Mouse (Mus musculus) liver, embryonic 12.5 days (tissue): ENCODE data around the gene Scube3. TPM values are rescaled to one million over a fixed set of nuclear protein-coding genes. Genes with fewer than 3 reads are reported as not detected.
"Not testable (repeated sequence)": the region's sequence is repeated elsewhere in the genome, so short reads cannot be mapped to it uniquely, and the experiment has no call there.

Experiments used
- ATAC-seq: fragments of 200-750 bp; cut with Nextera tagmentation; 2 replicates; pipeline ENCODE4 v1.8.0; 2017; ENCODE audit warnings: moderate number of reproducible peaks, mild to moderate bottlenecking, moderate library complexity
- H3K27ac ChIP-seq: fragments of 300-500 bp; sonication (generic); 2 replicates; pipeline ENCODE4 v1.5.1; 2016; ENCODE audit warnings: mild to moderate bottlenecking
- H3K27me3 ChIP-seq: fragments of 300-500 bp; sonication (generic); replicated peaks from 2 replicates; pipeline ENCODE4 v1.6.1; 2016; ENCODE audit warnings: mild to moderate bottlenecking, moderate library complexity
- H3K36me3 ChIP-seq: fragments of 300-500 bp; sonication (generic); 2 replicates; pipeline ENCODE4 v1.6.1; 2016; ENCODE audit warnings: mild to moderate bottlenecking, moderate library complexity
- H3K4me1 ChIP-seq: fragments of 300-500 bp; sonication (generic); 2 replicates; pipeline ENCODE4 v1.6.1; 2016
- H3K4me2 ChIP-seq: fragments of 300-500 bp; sonication (generic); 2 replicates; pipeline ENCODE4 v1.6.1; 2016; ENCODE audit warnings: mild to moderate bottlenecking, moderate library complexity
- H3K4me3 ChIP-seq: fragments of 300-500 bp; sonication (generic); 2 replicates; pipeline ENCODE4 v1.5.1; 2016; ENCODE audit warnings: mild to moderate bottlenecking, moderate library complexity
- H3K9ac ChIP-seq: fragments of 300-500 bp; sonication (generic); 2 replicates; pipeline ENCODE4 v1.6.1; 2016; ENCODE audit warnings: mild to moderate bottlenecking, moderate library complexity
- H3K9me3 ChIP-seq: fragments of 300-500 bp; sonication (generic); replicated peaks from 2 replicates; pipeline ENCODE4 v1.6.1; 2016; ENCODE audit warnings: mild to moderate bottlenecking, moderate library complexity
- WGBS: fragments of 180-500 bp; shearing (Covaris S2); methylation state at CpG from one replicate; pipeline ENCODE4 v1.1.7; 2016; ENCODE audit not compliant: insufficient replicate concordance; 5-methylcytosine and 5-hydroxymethylcytosine counted together
- polyA plus RNA-seq: library from polyadenylated mRNA; unstranded; fragments of >200 nt; fragmentation: Nextera tagmentation; extraction: Ambion mirVana; gene quantifications from 2 replicates; pipeline ENCODE4 v1.2.1, GENCODE M21; 2016

Scube3 gene
- polyA plus RNA-seq, 1 experiment from 2014 or later = 0.91 TPM

DNA sequence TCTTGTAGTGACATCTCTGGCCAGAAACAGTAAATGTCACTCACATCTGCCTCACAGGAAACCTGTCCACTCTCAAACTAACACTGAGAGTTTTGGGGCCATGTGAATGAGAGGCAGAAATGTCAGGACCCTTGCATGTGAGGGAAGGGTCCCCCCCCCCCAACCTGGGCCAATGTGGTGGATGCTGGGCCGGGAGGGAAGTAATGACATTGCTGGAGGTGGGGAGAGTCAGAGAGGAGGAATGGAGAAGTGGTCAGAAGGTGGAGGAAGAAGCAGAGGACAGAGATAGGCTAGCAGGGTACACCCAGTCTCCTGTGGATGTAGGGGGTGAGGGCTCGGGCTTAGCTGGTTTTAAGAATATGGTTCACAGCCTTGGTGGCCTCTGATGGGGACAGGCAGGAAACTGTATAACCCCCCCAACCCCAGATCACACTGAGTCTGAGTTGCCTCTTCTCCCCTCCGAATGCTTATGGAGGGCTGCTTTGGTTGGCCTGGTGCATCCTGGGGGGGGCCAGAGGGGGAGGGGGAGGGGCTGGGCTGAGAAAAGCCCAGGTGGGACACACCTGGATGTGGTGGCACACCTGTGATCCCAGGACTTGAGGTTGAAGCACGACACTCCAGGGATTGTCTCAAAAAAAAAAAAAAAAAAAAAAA lies 67.6 kb downstream of the Scube3 start:
- 26% methylated on average over 4 of the region's 4 CpGs for WGBS
- peaks cover 67% of the 10 kb centered on the region for H3K4me1 ChIP-seq
- 0 out of 2 replicates have a peak overlapping the region, but pooled peaks have one; percentile 23 for H3K9ac ChIP-seq
- H3K36me3 ChIP-seq = peaks cover 5% of the 10 kb centered on the region; the same call in 1 of the 2 replicates
- H3K27ac ChIP-seq = peak overlapping the region; percentile 78; the same call in 1 of the 2 replicates
- no peaks in the 10 kb centered on the region for H3K27me3 ChIP-seq
- ATAC-seq = no peak
- no peaks in the 10 kb centered on the region for H3K9me3 ChIP-seq
- H3K4me3 ChIP-seq = peak overlapping the region; percentile 62
- H3K4me2 ChIP-seq = peak overlapping the region; percentile 82

DNA sequence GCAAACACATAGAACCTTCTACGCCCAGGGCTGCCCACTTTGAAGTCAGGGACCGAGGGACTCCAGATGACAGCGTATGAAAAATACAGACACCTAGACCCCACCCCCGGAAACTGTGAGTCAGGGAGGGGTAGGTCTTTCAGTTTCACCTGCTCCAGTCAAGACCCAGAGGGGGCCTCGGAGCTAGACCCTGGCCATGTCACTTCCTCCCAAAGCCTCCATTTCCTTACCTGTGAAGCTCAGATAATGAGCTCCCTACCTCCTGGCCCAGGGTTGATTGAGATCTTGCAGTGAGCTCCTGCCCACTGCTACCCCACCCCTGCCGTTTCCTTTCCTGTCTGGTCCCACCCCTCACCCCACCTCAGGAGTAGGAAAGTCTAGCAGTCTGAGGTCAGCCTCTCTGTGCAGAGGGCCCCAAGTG lies 70.0 kb downstream of the Scube3 start:
- H3K4me1 ChIP-seq = peaks cover 69% of the 10 kb centered on the region
- WGBS = 21% methylated on average over 6 of the region's 6 CpGs
- H3K4me3 ChIP-seq = no peak overlapping the region
- peak; percentile 42 for ATAC-seq
- peak overlapping the region; percentile 27 for H3K4me2 ChIP-seq
- no peaks in the 10 kb centered on the region for H3K36me3 ChIP-seq
- no peaks in the 10 kb centered on the region for H3K27me3 ChIP-seq
- peak overlapping the region; percentile 28; the same call in 1 of the 2 replicates for H3K27ac ChIP-seq
- H3K9me3 ChIP-seq = no peaks in the 10 kb centered on the region
- H3K9ac ChIP-seq = no peak overlapping the region

DNA sequence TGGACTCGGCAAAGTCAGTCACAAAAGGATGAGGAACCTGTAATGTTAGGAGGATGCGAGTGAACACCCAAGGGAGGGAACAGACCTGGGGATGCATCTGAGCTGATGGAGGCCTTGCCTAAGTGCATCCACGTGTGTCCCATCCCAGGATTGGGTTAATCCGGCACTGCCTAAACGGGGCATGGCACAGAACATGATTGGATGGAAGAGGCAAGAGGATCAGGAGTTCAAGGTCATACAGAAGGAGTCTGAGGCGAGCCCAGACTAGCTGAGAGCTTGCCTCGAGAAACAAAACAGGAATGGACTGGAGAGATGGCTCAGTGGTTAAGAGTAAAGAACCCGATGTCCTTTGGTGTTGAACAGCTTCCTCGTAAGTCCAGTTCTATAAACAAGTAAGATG lies 70.5 kb downstream of the Scube3 start:
- ATAC-seq = no peak
- Histone ChIP-seq H3K27ac (0 out of 2 replicates have a peak overlapping the region, but pooled peaks have one; percentile 26), H3K4me2 (peak overlapping the region; percentile 27), H3K9ac (no peak overlapping the region), H3K4me3 (no peak overlapping the region), H3K9me3 (no peaks in the 10 kb centered on the region), H3K36me3 (no peaks in the 10 kb centered on the region), H3K27me3 (no peaks in the 10 kb centered on the region), H3K4me1 (peaks cover 69% of the 10 kb centered on the region)
- WGBS = 49% methylated on average over 9 of the region's 9 CpGs

DNA sequence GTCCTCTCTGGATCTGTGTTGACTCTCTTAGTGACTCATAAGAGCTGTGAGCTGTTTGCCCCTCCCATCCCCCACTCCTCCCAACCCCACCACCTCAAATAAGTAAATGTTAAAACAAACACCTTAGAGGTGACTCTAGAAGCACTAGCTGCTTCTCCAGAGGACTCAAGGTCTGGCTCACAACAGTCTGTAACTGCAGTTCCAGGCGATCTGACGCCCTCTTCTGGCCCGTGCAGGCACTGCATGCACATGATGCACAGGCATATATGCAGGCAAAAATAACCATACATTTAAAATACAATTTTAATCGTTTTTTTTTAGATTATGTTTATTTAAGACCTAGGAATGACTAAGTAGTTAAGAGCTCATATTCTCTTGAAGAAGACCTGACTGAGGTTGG lies 71.3 kb downstream of the Scube3 start:
- H3K4me1 ChIP-seq = peaks cover 68% of the 10 kb centered on the region
- H3K9me3 ChIP-seq = no peaks in the 10 kb centered on the region
- WGBS = 21% methylated on average over 4 of the region's 4 CpGs
- no peak overlapping the region for H3K4me3 ChIP-seq
- H3K4me2 ChIP-seq = no peak overlapping the region
- no peak overlapping the region for H3K9ac ChIP-seq
- no peaks in the 10 kb centered on the region for H3K36me3 ChIP-seq
- no peak for ATAC-seq
- H3K27me3 ChIP-seq = no peaks in the 10 kb centered on the region
- H3K27ac ChIP-seq = no peak overlapping the region

DNA sequence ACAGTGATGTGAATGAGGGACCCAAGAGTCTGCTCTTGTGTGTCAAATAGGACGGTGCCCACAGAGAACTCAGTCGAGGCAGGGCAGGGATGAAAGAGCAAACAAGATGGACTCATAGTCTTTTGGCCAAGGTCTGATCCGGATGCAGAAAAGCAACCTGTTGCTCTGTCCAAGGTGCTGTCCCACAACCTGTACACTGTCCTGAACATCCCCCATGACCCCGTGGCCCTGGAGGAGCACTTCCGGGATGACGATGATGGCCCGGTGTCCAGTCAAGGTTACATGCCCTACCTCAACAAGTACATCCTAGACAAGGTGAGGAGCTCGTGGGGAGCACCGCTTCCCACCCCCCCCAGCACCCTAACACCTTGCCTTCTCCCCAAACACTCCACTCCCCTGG lies 74.8 kb downstream of the Scube3 start:
- Histone ChIP-seq H3K27ac (no peak overlapping the region), H3K27me3 (no peaks in the 10 kb centered on the region), H3K9me3 (no peaks in the 10 kb centered on the region), H3K4me3 (no peak overlapping the region), H3K4me2 (no peak overlapping the region), H3K36me3 (peaks cover 11% of the 10 kb centered on the region; the same call in 1 of the 2 replicates), H3K4me1 (peaks cover 46% of the 10 kb centered on the region), H3K9ac (no peak overlapping the region)
- no peak for ATAC-seq
- 70% methylated on average over 9 of the region's 9 CpGs for WGBS

DNA sequence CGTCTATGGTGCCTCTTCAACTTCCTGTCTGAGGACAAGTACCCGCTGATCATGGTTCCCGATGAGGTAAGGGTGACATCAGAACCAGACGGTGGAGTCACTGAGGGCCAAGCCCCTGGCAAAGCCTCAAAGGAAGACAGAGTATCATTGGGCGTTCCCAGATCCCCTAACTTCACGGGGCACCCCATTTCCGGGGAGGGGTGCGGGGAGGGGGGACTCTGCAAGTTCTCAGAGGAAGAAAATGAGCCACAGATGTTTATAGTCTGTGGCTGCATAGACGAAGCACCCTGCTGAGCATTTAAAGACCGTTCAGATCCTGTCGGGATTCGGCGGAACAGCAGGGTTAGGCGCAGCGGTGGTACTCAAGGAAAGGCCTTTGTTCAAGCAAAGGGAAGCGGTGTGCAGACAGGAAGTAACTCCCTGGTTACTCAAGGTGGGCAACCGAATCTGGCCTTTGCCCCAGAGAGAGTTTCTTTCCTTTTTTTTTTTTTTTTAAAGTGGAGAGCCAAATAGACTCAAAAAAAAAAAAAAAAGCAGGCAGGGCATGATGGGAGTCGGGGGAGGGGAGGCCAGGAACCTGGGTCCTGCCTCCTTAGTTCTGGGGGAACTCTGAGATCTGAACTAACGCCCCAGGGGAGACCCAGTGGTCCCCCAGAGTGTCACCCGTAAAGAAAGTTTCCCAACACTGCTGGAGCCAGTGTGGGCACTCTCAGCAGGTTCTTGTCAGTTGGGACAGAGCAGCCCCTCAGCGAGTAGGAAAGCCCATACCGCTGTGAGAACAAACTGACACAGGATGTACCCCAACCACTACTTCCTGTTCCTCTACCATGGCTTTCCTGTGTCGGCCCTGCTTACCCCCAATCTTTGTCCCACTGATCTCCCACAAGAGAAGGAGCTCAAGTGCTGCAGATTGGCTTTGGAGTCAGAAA lies 76.0 kb downstream of the Scube3 start:
- Histone ChIP-seq H3K27ac (peak overlapping the region; percentile 60), H3K27me3 (no peaks in the 10 kb centered on the region), H3K9me3 (no peaks in the 10 kb centered on the region), H3K4me3 (peak overlapping the region; percentile 20; the same call in 1 of the 2 replicates), H3K9ac (peak overlapping the region; percentile 22), H3K4me1 (peaks cover 45% of the 10 kb centered on the region), H3K4me2 (peak overlapping the region; percentile 51), H3K36me3 (peaks cover 11% of the 10 kb centered on the region; the same call in 1 of the 2 replicates)
- 18% methylated on average over 23 of the region's 23 CpGs for WGBS
- ATAC-seq = no peak

DNA sequence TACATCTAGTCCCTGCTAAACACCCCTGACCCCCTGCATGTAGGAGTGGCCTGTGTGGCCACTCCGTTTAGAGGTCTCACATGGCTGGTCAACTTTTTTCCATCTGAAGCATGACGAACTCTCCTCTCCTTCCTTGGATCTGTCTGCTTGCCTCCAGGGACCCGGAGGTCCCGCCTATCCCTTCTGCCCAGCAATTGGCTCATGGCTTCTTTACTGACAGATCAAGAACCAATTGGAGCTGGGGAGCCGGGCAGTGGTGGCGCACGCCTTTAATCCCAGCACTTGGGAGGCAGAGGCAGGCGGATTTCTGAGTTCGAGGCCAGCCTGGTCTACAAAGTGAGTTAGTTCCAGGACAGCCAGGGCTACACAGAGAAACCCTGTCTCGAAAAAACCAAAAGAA lies 80.5 kb downstream of the Scube3 start:
- H3K4me3 ChIP-seq, H3K27ac ChIP-seq, H3K9me3 ChIP-seq, H3K9ac ChIP-seq, ATAC-seq, H3K4me2 ChIP-seq, H3K27me3 ChIP-seq: not testable (repeated sequence)
- peaks cover 14% of the 10 kb centered on the region; the same call in 1 of the 2 replicates for H3K36me3 ChIP-seq
- 80% methylated on average over 10 of the region's 10 CpGs for WGBS
- peaks cover 59% of the 10 kb centered on the region for H3K4me1 ChIP-seq

DNA sequence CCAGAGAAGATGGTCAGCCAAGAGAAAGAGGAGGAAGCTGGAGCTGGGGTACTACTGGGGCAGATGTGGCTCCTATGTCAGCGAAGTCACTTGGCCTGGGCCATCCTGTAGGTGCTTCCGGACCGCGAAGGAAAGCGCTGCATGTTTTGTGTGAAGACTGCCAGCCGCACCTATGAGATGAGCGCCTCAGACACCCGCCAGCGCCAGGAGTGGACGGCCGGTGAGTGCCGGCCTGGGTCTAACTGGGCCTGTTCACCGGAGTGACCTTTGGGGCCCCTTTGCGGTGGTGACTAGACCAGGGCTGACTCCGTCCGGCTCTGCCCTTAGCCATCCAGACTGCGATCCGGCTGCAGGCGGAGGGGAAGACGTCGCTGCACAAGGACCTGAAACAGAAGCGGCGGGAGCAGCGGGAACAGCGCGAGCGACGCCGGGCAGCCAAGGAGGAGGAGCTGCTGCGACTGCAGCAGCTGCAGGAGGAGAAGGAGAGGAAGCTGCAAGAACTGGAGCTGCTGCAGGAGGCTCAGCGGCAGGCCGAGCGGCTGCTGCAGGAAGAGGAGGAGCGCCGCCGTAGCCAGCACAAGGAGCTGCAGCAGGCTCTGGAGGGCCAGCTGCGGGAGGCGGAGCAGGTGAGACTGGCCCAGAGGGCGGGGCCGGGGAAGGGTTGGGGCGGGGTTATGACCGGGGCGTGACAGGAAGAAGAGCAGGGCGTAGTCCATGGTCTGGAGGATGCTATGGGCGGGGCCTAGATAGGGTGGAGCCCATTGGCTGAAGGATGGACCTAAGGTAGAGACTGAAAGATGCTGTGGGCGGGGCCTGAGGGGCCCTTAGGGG lies 81.8 kb downstream of the Scube3 start:
- Histone ChIP-seq H3K4me3 (peak overlapping the region; percentile 67), H3K9ac (peak overlapping the region; percentile 74), H3K9me3 (no peaks in the 10 kb centered on the region), H3K27me3 (no peaks in the 10 kb centered on the region), H3K4me2 (peak overlapping the region; percentile 99), H3K27ac (peak overlapping the region; percentile 72), H3K4me1 (peaks cover 47% of the 10 kb centered on the region), H3K36me3 (peaks cover 27% of the 10 kb centered on the region)
- WGBS = 1% methylated on average over 46 of the region's 46 CpGs
- peak; percentile 95 for ATAC-seq

Other genes with a start within 250 kb of the Scube3 start
- 6.7 and 7.5 TPM in 2 replicates for gene Anks1, start 232.8 kb upstream of the Scube3 start, polyA plus RNA-seq
- 36.4 and 40.6 TPM in 2 replicates for gene Taf11, start 232.3 kb upstream of the Scube3 start, polyA plus RNA-seq
- 0.44 and 0.53 TPM in 2 replicates for gene Tcp11, start 61.5 kb upstream of the Scube3 start, polyA plus RNA-seq
- 11.1 TPM in 2 replicates for gene Zfp523, start 35.0 kb downstream of the Scube3 start, polyA plus RNA-seq
- gene Def6, start 65.6 kb downstream of the Scube3 start, polyA plus RNA-seq = 21.6 and 25.2 TPM in 2 replicates
- 2.0 and 2.1 TPM in 2 replicates for gene Ppard, start 90.6 kb downstream of the Scube3 start, polyA plus RNA-seq
- gene Fance, start 171.4 kb downstream of the Scube3 start, polyA plus RNA-seq = 18.8 and 22.1 TPM in 2 replicates
- 472 and 487 TPM in 2 replicates for gene Rpl10a, start 186.3 kb downstream of the Scube3 start, polyA plus RNA-seq
- gene Tead3, start 208.7 kb downstream of the Scube3 start, polyA plus RNA-seq = 1.9 and 2.0 TPM in 2 replicates
- 1.4 and 1.6 TPM in 2 replicates for gene Tulp1, start 223.1 kb downstream of the Scube3 start, polyA plus RNA-seq